Mouse (Mus musculus): ENCODE data around the gene Clec4a3.
"Not testable (repeated sequence)": the region's sequence is repeated elsewhere in the genome, so short reads cannot be mapped to it uniquely, and the experiment has no call there.

Clec4a3 gene

DNA sequence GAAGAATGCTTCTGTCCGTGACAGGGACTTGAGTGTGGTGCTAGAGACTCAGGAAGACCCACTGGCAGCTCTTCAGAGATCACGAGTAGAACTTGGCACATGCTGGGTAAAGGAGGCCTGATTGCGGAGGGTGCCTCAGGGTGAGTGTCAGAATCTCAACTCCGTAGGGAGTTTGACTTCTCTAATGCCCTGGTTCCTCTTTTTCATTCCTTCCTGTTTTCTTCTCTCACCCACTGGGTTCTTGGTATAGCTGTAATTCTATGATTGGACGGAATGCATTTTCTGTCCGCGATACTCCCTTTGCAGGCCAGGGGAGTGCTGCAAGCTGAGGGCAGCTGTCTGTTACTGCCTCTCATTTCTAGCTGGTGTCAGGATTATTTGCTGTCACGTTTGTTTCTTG is at the start of gene Clec4a3:
Gene Clec4a3, plus strand, starts transcription at position 115 of the 400 bp plus-strand sequence.
- no peak for DNase-seq

DNA sequence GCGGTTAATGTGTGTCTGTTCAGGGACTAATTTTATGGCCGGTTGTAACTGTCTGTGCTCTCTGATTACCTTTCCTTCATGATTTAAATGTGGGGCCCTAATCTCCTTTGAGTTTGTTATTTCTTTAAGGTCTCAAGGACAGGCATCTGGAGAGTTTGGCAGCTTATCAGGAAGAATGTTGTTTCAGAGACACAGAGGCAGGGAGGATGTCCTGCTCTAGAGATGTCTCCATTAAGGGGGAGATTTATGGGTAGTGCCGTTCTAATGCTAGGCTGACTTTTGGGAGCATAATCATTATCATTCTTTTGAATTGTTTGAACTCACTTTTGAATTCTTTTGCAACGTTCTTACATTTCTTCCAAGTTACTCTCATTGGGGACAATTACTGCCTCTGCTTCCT is 32.4 kb upstream of the Clec4a3 start:
- DNase-seq, result no peak

DNA sequence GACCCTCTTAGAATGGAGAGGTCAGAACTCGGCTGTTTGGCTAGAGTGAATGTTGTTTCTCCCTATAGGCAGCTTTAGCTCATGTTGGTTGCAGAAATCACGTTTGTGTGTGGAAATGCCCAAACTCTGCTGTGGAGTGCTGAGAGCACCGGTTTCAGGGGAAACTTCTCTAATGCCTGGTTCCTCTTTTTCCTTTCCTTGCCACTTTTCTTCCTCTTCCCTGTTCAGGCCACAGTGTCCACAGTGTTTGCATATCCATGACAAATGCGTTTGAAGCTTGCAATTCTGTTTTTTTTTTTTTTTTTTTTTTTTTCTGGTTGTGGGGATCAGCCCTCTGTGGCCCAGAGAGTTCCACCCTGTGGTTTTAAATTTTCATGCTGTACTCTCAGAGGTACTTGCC is 30.9 kb upstream of the Clec4a3 start, which contains the start of gene Clec4a1:
Gene Clec4a1, plus strand, starts transcription at position 398 of the 400 bp plus-strand sequence.
- no peak for DNase-seq

DNA sequence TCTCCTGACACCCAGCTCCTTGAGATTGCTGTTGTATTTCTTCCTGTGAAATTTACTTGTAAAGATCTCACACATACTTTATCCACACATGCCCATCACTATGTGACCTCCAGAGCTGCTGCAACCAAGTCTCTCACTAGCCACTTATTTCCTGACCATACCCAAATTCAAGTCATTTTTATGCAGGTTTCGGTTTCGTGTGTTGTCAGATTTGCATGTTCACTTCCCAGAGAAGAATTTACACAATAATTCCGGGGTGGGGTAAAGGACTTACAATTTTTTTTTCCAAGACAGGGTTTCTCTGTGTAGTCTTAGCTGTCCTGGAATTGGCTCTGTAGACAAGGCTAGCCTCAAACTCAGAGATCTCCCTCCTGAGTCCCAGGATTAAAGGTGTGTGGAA is 17.5 kb upstream of the Clec4a3 start:
- no peak for DNase-seq

DNA sequence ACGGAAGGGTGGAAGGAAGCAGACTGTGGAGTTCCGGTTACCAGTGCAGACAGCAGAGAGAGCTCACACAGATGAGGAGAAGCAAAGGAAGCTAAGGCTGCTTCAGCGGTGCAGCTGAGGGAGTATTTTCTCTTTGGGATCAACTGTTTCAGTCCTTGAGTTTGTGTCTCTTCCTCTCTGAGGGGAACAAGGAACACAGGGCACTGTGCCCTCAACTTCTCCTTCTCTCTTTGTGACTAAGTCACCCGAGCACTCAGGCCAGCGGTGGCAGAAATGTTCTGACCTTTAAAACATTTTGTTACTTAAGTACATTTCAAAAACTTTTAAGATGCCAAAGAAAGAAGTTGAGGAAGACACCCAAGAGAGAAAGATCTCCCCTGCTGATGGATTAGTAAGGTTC is 12.7 kb upstream of the Clec4a3 start:
- DNase-seq, result no peak

DNA sequence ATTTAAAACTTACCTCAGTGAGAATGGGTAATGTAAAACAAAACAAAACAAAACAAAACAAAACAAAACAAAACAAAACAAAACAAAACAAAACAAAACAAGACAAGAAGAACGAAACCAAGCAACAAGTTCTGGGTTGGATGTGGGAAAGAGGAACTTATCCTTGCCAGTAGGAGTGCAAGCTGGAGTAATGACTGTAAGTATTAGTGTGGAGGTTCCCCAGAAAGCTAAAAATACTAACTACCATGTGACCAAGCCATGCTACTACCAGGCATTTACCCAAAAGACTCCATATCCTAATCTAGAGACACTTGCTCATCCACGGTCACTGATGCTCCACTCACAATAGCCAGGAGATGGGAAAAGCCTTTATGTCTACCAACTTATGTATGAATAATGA is 5.6 kb upstream of the Clec4a3 start:
- no peak for DNase-seq

DNA sequence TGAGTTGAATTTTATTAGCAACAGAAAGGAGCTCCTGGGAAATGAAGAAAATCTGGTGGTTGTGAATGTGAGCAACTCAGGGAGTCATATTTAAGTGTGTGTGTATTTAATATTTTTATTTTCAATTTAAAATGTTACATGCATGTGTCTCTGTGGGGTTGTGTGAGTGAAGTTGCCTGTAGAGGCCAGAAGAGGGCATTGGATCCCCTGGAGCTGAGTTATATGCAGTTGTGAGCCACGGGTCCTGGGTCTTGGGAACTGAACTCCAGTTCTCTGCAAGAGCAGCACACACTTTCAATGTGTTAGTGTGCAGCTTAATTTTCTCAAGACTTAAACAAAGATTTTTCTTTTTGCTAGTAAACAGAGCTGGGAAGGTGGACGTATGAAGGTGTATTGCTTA is 12.2 kb downstream of the Clec4a3 start:
- no peak for DNase-seq

DNA sequence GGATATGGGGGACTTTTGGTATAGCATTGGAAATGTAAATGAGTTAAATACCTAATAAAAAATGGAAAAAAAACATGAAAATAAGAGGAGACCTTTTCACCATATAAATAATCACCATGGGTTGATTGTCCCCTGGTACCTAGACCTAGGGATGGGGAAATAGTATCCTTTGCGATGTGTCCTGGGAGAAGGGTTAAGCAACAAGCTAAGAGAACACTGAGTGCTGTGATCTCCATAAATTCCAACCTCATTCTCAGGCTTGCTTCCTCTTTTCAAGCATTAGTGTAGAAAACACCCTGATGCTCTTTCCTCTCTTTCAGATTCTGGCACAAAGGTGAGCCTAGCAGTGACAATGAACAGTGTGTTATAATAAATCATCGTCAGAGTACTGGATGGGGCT is 16.7 kb downstream of the Clec4a3 start:
- no peak for DNase-seq

DNA sequence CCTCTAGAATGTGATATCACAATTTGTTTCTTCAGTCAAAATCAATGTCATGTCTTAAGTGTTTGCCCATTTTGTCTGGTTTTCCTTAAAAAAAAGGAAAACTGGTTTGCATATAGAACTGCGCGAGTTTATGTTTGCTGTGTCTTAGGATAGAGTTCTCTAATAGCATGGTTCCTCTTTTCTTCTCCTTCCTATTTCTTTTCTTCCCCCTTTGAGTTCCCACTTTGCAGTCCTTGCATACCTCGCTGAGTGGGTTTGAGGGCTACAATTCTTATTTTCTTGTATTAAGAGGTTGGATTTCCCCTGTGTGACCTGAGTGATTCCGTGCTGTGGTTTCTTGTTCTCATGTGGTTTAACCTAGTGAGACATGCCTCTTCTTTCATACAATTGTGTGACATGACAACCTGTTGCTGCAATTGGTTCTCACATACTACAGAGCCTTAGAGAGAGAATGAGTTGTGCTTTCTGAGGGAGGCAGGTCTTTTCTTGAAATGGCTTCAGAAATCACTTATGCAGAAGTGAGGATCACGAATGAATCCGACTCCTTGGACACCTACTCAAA is 37.6 kb downstream of the Clec4a3 start, which contains the start of gene Clec4a4:
Gene Clec4a4, plus strand, starts transcription at position 492 of the 562 bp plus-strand sequence.
- DNase-seq, result no peak

DNA sequence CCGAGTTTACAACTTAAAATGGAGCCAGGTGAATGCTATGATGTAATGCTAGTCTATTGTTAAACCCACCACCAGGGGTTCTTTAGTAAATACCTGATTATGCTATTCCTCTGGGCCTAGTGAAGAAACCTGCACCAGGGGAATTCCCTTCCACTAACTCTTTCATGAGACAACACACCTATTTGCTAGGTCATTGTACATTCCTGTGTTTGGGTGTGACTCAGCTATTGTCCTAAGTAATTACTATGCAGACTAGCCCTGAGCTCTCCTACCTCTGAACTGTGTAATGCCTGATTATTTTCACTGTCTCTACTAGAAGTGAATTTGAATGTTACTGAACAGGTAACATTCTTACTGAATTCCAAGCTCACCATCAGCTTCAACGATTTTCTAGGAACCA is 52.4 kb downstream of the Clec4a3 start:
- not testable (repeated sequence) for DNase-seq

DNA sequence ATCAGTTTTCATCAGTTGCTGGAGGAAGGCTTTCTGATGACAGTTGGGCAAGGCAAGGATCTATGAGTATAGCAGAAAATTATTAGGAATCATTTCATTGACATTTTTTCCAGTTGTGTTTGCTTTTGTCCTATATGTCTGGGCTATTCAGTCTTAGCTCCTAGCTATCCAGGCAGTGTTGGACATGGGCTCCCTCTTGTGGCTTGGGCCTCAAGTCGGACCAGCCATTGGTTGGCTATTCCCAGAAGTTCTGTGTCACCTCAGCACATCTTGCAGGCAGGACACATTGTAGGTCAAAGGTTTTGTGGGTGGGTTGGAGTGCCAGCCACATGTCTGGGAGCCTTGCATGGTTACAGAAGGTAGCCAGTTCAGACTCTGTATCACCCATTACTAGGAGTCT is 53.3 kb downstream of the Clec4a3 start:
- DNase-seq, result no peak

Measured in thymus, postnatal 36 days (tissue).